19 mouse cellular contexts compared by ENCODE assay signal in genomic region chr7:83624065-83624464, GRCm38 (mm10). TPM values are rescaled to one million over a fixed set of nuclear protein-coding genes. Genes with fewer than 3 reads are reported as not detected.
"Had no signal": no experiment of that assay in that cellular context is flagged by ENCODE, and none has a peak within 500 bp of the region (broad histone marks: within the 10 kb centered on the region; RNA-seq: fewer than 3 reads in every experiment).

No protein-coding gene starts in this region.

- DNase-seq: kidney, adult 9 months; kidney, postnatal 14 days; layer of hippocampus, adult 9-11 months; liver, embryonic 13.5 days; lung, adult 2 months; lung, postnatal 14 days; lung, postnatal 4 days; midbrain, embryonic 14.5 days; right cerebral cortex, adult 18-20 months; right cerebral cortex, postnatal 14 days; right cerebral cortex, postnatal 4 days; thymus, adult 2 months; thymus, postnatal 14 days; thymus, postnatal 4 days had no signal

- H3K4me3 ChIP-seq: layer of hippocampus, adult 2 months; left cerebral cortex, adult 2 months; liver, embryonic 13.5 days had no signal

- H3K4me1 ChIP-seq: liver, embryonic 13.5 days had no signal

- H3K9me3 ChIP-seq: liver, embryonic 13.5 days had no signal

- H3K4me2 ChIP-seq: liver, embryonic 13.5 days; midbrain, embryonic 11.5 days had no signal

- H3K36me3 ChIP-seq: liver, embryonic 13.5 days had no signal

- H3K27me3 ChIP-seq: liver, embryonic 13.5 days had no signal

- H3K9ac ChIP-seq: liver, embryonic 13.5 days had no signal

- H3K27ac ChIP-seq: layer of hippocampus, adult 2 months; left cerebral cortex, adult 2 months; liver, embryonic 13.5 days; stomach, postnatal 0 days had no signal

RNA-seq across cellular contexts. Expression of gene Tmc3, which starts 39.3 kb away (rescaled TPM):
- polyA plus RNA-seq: lung, embryonic 16.5 days had no signal
